Mouse (Mus musculus) forebrain, embryonic 14.5 days (tissue): ENCODE results near the gene Gm19935. TPM values are rescaled to one million over a fixed set of nuclear protein-coding genes. Genes with fewer than 3 reads are reported as not detected.

Source experiments
- ATAC-seq: fragments of 200-750 bp; cut with Nextera tagmentation; 2 replicates; pipeline ENCODE4 v1.8.0; 2017; ENCODE audit warnings: mild to moderate bottlenecking, moderate library complexity
- DNase-seq: peaks from one replicate; pipeline ENCODE4 v3.0.0-alpha.2; 2015; ENCODE audit warnings: low spot score
- H3K27ac ChIP-seq: fragments of 300-500 bp; sonication (generic); 2 replicates; pipeline ENCODE4 v1.5.1; 2014; ENCODE audit warnings: low read depth, mild to moderate bottlenecking, control low read depth, low read length, moderate library complexity
- H3K27me3 ChIP-seq: fragments of 300-500 bp; sonication (generic); replicated peaks from 2 replicates; pipeline ENCODE4 v1.6.1; 2014; ENCODE audit warnings: low read length, control low read depth, mixed read lengths; ENCODE audit not compliant: control insufficient read depth, insufficient read depth
- H3K36me3 ChIP-seq: fragments of 300-500 bp; sonication (generic); 2 replicates; pipeline ENCODE4 v1.6.1; 2014; ENCODE audit warnings: low read length, control low read depth; ENCODE audit not compliant: control insufficient read depth, insufficient read depth
- H3K4me1 ChIP-seq: fragments of 300-500 bp; sonication (generic); 2 replicates; pipeline ENCODE4 v1.6.1; 2014; ENCODE audit warnings: antibody characterized with exemption, low read length, control low read depth; ENCODE audit not compliant: control insufficient read depth, insufficient read depth
- H3K4me2 ChIP-seq: fragments of 300-500 bp; sonication (generic); 2 replicates; pipeline ENCODE4 v1.6.1; 2014; ENCODE audit warnings: mild to moderate bottlenecking, control low read depth, low read length
- H3K4me3 ChIP-seq: fragments of 300-500 bp; sonication (generic); 2 replicates; pipeline ENCODE4 v1.5.1; 2014; ENCODE audit warnings: low read depth, low read length, control low read depth
- H3K9ac ChIP-seq: fragments of 300-500 bp; sonication (generic); 2 replicates; pipeline ENCODE4 v1.6.1; 2014; ENCODE audit warnings: mild to moderate bottlenecking, low read length, control low read depth, moderate library complexity
- H3K9me3 ChIP-seq: fragments of 300-500 bp; sonication (generic); replicated peaks from 2 replicates; pipeline ENCODE4 v1.6.1; 2016; ENCODE audit warnings: low read length, control low read depth, mixed read lengths; ENCODE audit not compliant: control insufficient read depth
- WGBS: fragments of 180-500 bp; shearing (Covaris S2); extraction: QIAGEN DNeasy Blood & Tissue Kit; methylation state at CpG from one replicate; pipeline ENCODE4 v1.1.7; 2014; 5-methylcytosine and 5-hydroxymethylcytosine counted together
- polyA plus RNA-seq: library from polyadenylated mRNA; unstranded; fragments of >200 nt; fragmentation: Nextera tagmentation; extraction: Ambion mirVana; gene quantifications from 2 replicates; pipeline ENCODE4 v1.2.1, GENCODE M21; 2014

The Gm19935 gene
- polyA plus RNA-seq, 1 experiment from 2014 or later = 0.48 TPM

DNA sequence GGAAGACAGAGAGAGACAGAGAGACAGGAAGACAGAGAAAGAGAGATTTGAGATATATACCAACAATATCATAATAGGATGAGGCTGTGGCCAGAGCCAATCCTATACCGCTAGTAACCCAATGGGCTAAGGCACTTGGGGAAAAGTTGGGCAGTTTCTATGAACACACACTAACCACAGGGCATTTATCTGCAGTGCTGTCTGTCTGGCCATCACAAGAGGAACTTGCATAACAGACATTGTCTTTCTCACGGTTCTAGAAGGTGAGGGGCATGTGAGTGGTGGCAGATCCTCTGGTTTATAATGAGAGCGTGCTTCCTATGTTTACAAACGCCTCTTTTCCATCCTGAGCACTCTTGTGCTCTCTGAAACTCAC is 3.1 kb upstream of the Gm19935 start:
- WGBS = 90% methylated on average over 4 of the region's 4 CpGs
- Histone ChIP-seq H3K36me3 (no peaks in the 10 kb centered on the region), H3K4me2 (no peak overlapping the region), H3K4me3 (no peak overlapping the region), H3K9ac (no peak overlapping the region), H3K9me3 (no peaks in the 10 kb centered on the region), H3K27me3 (no peaks in the 10 kb centered on the region), H3K27ac (no peak overlapping the region), H3K4me1 (peaks cover 7% of the 10 kb centered on the region; the same call in 1 of the 2 replicates)
- DNase-seq (no peak), ATAC-seq (no peak)

DNA sequence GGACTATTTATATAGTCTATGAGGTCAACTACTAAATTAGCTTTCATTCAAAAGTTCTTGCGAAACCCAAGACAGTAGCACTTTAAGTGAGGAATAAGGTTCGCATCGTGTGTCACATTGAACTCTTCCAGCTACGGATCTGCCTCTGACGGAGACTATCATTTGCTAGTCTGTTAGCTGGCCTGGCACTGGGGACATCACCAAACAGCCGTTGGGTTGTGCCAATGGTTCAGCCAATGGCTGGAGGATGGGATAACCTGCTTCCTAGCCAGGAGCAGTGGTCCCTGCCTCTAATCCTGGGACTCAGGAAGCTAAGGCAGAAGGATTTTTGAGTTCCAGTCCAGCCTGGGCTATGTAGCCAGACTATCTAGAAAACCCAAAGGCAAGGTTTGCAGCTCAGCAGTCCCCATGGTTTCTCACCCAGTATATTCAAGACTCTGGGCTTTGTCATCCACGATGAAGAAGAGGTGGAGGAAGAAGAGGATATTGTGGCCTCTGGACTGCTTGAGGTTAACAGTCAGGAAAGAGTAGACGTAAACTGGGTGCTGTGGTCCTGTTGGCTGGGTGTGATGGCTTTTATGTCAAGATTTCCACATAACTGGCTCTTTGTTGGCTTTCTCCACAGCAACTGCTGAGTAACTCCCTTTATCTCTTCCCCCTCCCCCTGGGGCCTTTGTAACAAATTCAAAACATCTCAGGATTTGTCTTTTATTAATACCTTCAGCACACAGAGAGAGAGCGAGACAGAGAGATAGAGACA is 2.5 kb upstream of the Gm19935 start:
- Histone ChIP-seq H3K27me3 (no peaks in the 10 kb centered on the region), H3K27ac (no peak overlapping the region), H3K4me2 (no peak overlapping the region), H3K36me3 (no peaks in the 10 kb centered on the region), H3K9ac (no peak overlapping the region), H3K4me3 (no peak overlapping the region), H3K4me1 (peaks cover 7% of the 10 kb centered on the region; the same call in 1 of the 2 replicates), H3K9me3 (no peaks in the 10 kb centered on the region)
- 88% methylated on average over 9 of the region's 9 CpGs for WGBS
- ATAC-seq (no peak), DNase-seq (no peak)

DNA sequence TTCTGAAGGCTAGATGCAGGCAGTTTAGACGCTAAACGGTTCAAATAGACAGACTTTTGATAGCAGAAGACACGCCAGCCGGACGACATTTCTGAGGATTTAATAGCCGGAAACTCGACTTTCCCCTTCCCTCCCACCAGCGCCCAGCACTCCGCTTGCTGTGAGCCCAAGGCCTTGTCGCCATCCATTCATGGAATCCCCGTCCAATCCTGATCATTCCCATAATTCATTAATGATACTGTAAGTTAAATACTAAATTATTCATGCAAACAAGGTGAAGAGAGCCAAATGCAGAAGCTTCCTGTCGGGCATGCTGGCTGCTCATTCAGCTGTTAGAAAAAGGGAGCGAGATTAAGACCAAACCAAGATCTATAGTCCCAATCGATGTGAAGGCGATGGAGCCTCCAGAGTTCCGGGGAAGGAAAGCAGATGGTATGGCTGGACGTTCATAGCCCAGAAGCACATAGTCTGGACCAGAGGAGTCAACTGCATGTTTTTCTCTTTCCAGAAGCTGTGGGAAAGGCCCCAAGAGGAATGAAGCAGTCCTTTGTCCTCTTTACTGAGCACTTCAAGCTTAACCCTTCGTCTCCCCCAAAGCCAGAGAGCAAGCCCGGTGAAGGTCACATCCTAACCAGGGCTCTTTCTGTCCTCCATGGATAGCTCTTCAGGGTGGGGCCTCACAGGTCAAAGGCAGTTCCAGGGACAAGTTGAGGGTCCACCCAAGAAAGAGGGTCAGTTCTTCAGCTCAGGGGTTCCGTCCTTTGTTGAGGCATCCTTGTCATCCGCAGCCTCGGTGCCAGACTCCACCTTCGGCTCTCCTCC is 921 bp downstream of the Gm19935 start:
- ATAC-seq = no peak; the same call in 1 of the 2 replicates

DNA sequence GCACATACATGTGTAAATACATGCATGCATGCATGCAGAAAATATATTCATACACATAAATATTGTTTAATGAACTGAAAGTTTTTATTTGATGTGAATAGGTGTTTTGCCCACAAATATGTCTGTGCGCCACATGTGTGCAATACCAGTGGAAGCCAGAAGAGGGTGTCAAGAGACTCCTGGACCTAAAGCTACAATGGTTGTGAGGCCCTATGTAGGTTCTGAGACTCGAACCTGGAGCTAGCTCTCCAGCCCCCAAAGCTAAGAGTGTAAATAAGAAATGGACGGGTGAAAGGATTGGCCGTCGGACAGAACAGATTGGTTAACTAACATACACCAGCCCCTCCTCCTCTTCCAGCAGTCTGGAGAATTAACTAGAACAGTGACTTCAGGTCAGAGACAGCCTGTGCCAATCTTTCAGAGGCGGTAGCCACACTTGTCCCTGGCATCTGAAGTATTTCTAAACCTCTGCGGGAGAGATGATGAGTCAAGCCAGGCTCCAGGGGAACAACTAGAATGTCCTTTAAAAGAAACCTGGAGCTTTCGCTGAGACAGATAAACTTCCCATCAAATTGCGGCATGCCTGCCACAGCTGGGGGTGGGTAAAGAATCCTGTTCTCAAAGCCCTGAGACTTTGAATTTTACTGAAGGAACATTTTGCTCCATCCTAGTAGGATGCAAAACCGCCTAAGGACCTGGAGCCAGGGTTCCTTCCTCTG is 3.4 kb downstream of the Gm19935 start:
- Histone ChIP-seq H3K4me3 (no peak overlapping the region), H3K9ac (no peak overlapping the region), H3K4me2 (no peak overlapping the region), H3K4me1 (peaks cover 7% of the 10 kb centered on the region; the same call in 1 of the 2 replicates), H3K27me3 (no peaks in the 10 kb centered on the region), H3K36me3 (no peaks in the 10 kb centered on the region), H3K27ac (no peak overlapping the region), H3K9me3 (peaks cover 2% of the 10 kb centered on the region; the same call in 1 of the 2 replicates)
- ATAC-seq (no peak), DNase-seq (no peak)
- 91% methylated on average over 10 of the region's 10 CpGs for WGBS

More for the DNA sequence above, 921 bp downstream of the Gm19935 start:
- no peaks in the 10 kb centered on the region for H3K36me3 ChIP-seq
- no peaks in the 10 kb centered on the region for H3K27me3 ChIP-seq
- H3K27ac ChIP-seq = no peak overlapping the region
- H3K9ac ChIP-seq = no peak overlapping the region
- H3K4me1 ChIP-seq = peaks cover 7% of the 10 kb centered on the region; the same call in 1 of the 2 replicates
- no peak overlapping the region for H3K4me2 ChIP-seq
- peak; percentile 50 for DNase-seq
- H3K9me3 ChIP-seq = no peaks in the 10 kb centered on the region
- no peak overlapping the region for H3K4me3 ChIP-seq
- 63% methylated on average over 23 of the region's 23 CpGs for WGBS

DNA sequence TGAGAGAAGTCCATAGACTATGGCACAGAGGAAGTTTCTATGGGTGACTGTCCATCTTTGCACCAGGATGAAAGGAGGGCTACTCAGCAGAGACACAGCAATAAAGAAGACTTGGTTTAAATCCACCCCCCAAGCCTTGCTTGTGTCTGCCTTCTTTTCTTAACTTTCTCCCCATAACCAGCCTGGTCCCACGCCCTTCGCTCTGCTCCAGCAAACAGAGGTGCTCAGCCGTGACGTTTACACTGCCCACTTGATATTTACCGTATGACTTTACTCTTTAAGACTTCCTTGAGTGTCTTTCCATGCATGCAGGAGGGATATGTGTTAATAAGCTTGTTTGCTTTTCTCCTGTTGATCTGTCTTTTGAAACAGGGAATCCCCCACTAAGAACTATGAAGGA is 17.7 kb downstream of the Gm19935 start:
- no peak overlapping the region for H3K27ac ChIP-seq
- 0 out of 2 replicates have a peak, but pooled peaks cover 2% of the 10 kb centered on the region for H3K4me1 ChIP-seq
- H3K9me3 ChIP-seq = no peaks in the 10 kb centered on the region
- no peaks in the 10 kb centered on the region for H3K36me3 ChIP-seq
- WGBS = 82% methylated on average over 5 of the region's 5 CpGs
- DNase-seq = no peak
- H3K4me3 ChIP-seq = no peak overlapping the region
- no peak overlapping the region for H3K4me2 ChIP-seq
- H3K27me3 ChIP-seq = no peaks in the 10 kb centered on the region
- ATAC-seq = no peak
- H3K9ac ChIP-seq = no peak overlapping the region

DNA sequence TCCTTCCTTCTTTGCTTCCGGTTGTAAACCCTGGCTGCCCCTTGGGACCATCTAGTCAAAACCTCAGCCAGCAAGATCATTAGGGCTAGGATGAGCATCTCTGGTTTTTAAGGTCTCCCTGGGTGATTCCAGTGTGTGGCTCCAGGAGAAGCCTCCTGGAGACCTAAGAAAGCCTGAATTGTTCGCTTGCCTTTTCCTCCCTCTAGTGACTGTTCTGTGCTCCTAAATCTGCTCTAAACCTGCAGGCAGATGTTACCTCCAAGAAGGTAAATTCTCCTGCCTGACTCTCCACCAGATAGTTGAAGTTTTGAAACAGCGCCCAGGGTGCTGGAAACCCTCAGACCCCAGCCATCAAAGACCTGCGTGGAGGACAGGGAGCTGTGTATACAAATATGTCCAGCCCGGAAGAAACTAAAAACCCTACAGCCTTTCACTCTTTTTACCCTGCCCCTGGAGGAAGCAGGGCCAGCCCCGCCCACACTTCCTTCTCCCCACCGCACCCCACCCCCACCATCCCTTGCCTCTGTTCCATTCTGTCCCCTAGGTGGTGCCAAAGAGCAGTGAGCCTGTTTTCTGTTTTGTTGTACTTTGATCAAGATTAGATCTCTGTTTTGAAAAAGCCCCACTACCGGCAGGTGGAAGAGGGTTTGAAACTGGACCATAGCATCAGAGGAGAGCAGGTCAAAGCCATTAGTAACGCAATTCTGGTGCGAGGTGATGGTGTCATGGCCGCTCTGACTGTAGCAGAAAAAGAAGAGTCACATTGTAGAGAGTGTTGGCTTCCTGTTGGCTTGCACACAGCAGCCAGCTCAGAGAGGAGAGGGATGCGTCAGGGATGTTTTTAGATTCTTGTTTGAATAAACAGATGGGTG is 22.0 kb downstream of the Gm19935 start:
- 0 out of 2 replicates have a peak overlapping the region, but pooled peaks have one; percentile 21 for H3K9ac ChIP-seq
- DNase-seq (peak; percentile 75), ATAC-seq (peak; percentile 65)
- 12% methylated on average over 12 of the region's 12 CpGs for WGBS
- no peak overlapping the region for H3K27ac ChIP-seq
- 0 out of 2 replicates have a peak, but pooled peaks cover 2% of the 10 kb centered on the region for H3K4me1 ChIP-seq
- no peaks in the 10 kb centered on the region for H3K9me3 ChIP-seq
- no peaks in the 10 kb centered on the region for H3K27me3 ChIP-seq
- no peaks in the 10 kb centered on the region for H3K36me3 ChIP-seq
- no peak overlapping the region for H3K4me3 ChIP-seq
- H3K4me2 ChIP-seq = peak overlapping the region; percentile 38

DNA sequence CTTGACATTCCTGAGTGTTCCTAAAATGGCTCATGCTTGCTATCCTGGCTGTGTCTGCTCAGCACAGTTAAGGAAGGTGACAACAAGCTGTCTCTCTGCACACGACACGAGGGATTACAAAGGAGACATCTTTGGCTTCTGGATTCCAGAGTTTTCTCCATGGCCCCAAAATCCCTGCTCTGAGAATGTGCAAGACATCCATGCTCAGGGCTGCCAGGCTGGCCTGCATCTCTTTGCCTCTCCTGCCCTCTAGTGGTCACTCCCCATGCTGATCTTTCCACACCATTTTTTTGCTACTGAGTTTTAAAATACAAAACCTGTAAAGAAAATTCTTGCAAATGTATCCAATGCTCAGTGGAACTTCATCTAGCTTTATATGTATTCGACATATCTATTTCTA is 23.5 kb downstream of the Gm19935 start:
- H3K4me2 ChIP-seq = no peak overlapping the region
- H3K9me3 ChIP-seq = no peaks in the 10 kb centered on the region
- 1% methylated on average over 3 of the region's 3 CpGs for WGBS
- no peaks in the 10 kb centered on the region for H3K27me3 ChIP-seq
- 0 out of 2 replicates have a peak, but pooled peaks cover 2% of the 10 kb centered on the region for H3K4me1 ChIP-seq
- H3K9ac ChIP-seq = no peak overlapping the region
- H3K27ac ChIP-seq = no peak overlapping the region
- H3K36me3 ChIP-seq = no peaks in the 10 kb centered on the region
- ATAC-seq (peak; percentile 69), DNase-seq (peak; percentile 89)
- no peak overlapping the region for H3K4me3 ChIP-seq

DNA sequence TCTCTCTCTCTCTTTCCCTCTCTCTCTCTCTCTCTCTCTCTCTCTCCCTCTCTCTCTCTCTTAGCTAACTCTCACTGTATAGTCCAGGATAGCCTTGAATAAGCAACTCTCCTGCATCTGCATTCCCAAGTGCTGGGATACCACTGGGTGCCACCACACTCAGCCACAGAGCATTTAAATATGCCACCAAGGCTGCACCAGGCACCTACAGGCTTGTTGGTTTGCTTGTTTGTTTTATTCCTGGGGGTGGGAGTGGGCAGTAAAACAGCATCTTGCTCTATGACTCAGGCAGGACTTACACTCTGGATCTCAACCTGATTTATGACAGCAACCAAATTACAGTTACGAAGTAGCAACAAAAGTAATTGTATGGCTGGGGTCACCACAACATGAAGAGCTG is 25.6 kb downstream of the Gm19935 start:
- H3K9me3 ChIP-seq = no peaks in the 10 kb centered on the region
- H3K4me1 ChIP-seq = 0 out of 2 replicates have a peak, but pooled peaks cover 2% of the 10 kb centered on the region
- no peaks in the 10 kb centered on the region for H3K27me3 ChIP-seq
- no peak overlapping the region for H3K9ac ChIP-seq
- no peak overlapping the region for H3K4me3 ChIP-seq
- no peak overlapping the region for H3K4me2 ChIP-seq
- 97% methylated on average over 1 of the region's 1 CpGs for WGBS
- ATAC-seq = no peak
- H3K36me3 ChIP-seq = no peaks in the 10 kb centered on the region
- no peak overlapping the region for H3K27ac ChIP-seq
- DNase-seq = no peak
